Mouse (Mus musculus): ENCODE results near the gene 4931406P16Rik. TPM values are rescaled to one million over a fixed set of nuclear protein-coding genes. Genes with fewer than 3 reads are reported as not detected.

The 4931406P16Rik gene
- polyA plus RNA-seq, 1 experiment from 2014 or later: 40.5 TPM

GRCm38 (mm10) chr7:34272465-34272864 lies 40.9 kb downstream of the 4931406P16Rik start:
- Histone ChIP-seq H3K9me3 (ENCODE audit: control insufficient read depth, low read length) (no peaks in the 10 kb centered on the region), H3K36me3 (ENCODE audit: control insufficient read depth, insufficient read depth, low read length) (0 out of 2 replicates have a peak, but pooled peaks cover 14% of the 10 kb centered on the region), H3K27ac (replicated peaks in 1 of 2; ENCODE audit: control insufficient read depth in 1 of 2, insufficient read depth in 1 of 2, low read depth in 2 of 2, low read length in 2 of 2) (peak overlapping the region in 1 of 2 experiments; percentile 28; a peak in 1 of 4 replicates), H3K27me3 (ENCODE audit: control insufficient read depth, insufficient read depth, low read length) (no peaks in the 10 kb centered on the region), H3K9ac (ENCODE audit: low read length) (no peak overlapping the region), H3K4me1 (ENCODE audit: control insufficient read depth in 2 of 2, insufficient read depth in 2 of 2, low read length in 2 of 2) (peaks cover 2 to 31% of the 10 kb centered on the region in 2 experiments; a peak in 3 of 4 replicates), H3K4me3 (ENCODE audit: control insufficient read depth in 1 of 2, insufficient read depth in 1 of 2, low read depth in 1 of 2, low read length in 2 of 2) (no peak overlapping the region), H3K4me2 (ENCODE audit: low read length) (no peak overlapping the region)
- WGBS: 58% methylated on average over 4 of the region's 4 CpGs
- no peak for ATAC-seq (ENCODE audit: insufficient number of reproducible peaks, insufficient read depth, low FRiP score, low read depth)

- no peak overlapping the region for H3K9ac ChIP-seq (ENCODE audit: low read length)
- no peaks in the 10 kb centered on the region for H3K9me3 ChIP-seq (ENCODE audit: control insufficient read depth, low read length)
- no peak overlapping the region for H3K4me3 ChIP-seq (ENCODE audit: control insufficient read depth in 1 of 2, insufficient read depth in 1 of 2, low read depth in 1 of 2, low read length in 2 of 2)
- H3K27ac ChIP-seq (replicated peaks in 1 of 2; ENCODE audit: control insufficient read depth in 1 of 2, insufficient read depth in 1 of 2, low read depth in 2 of 2, low read length in 2 of 2): peak overlapping the region; percentile 40 to 76
- ATAC-seq (ENCODE audit: insufficient number of reproducible peaks, insufficient read depth, low FRiP score, low read depth): no peak
- H3K4me2 ChIP-seq (ENCODE audit: low read length): no peak overlapping the region
- WGBS: 14% methylated on average over 1 of the region's 1 CpGs
- peaks cover 7% of the 10 kb centered on the region for H3K36me3 ChIP-seq (ENCODE audit: control insufficient read depth, insufficient read depth, low read length)
- peaks cover 9 to 49% of the 10 kb centered on the region in 2 experiments for H3K4me1 ChIP-seq (ENCODE audit: control insufficient read depth in 2 of 2, insufficient read depth in 2 of 2, low read length in 2 of 2)
- no peaks in the 10 kb centered on the region for H3K27me3 ChIP-seq (ENCODE audit: control insufficient read depth, insufficient read depth, low read length)
Observed at GRCm38 (mm10) chr7:34268463-34268862, 44.9 kb downstream of the 4931406P16Rik start.

GRCm38 (mm10) chr7:34266421-34266820 lies 46.9 kb downstream of the 4931406P16Rik start:
- H3K4me2 ChIP-seq (ENCODE audit: low read length): peak overlapping the region; percentile 38

GRCm38 (mm10) chr7:34265876-34266346 lies 47.4 kb downstream of the 4931406P16Rik start:
- H3K9me3 ChIP-seq (ENCODE audit: control insufficient read depth, low read length): no peaks in the 10 kb centered on the region
- peak overlapping the region; percentile 38 for H3K4me2 ChIP-seq (ENCODE audit: low read length)
- H3K27ac ChIP-seq (replicated peaks in 1 of 2; ENCODE audit: control insufficient read depth in 1 of 2, insufficient read depth in 1 of 2, low read depth in 2 of 2, low read length in 2 of 2): peak overlapping the region; percentile 6 to 76; a peak in 3 of 4 replicates
- peaks cover 27% of the 10 kb centered on the region for H3K36me3 ChIP-seq (ENCODE audit: control insufficient read depth, insufficient read depth, low read length)
- H3K9ac ChIP-seq (ENCODE audit: low read length): peak overlapping the region; percentile 46; the same call in 1 of the 2 replicates
- no peaks in the 10 kb centered on the region for H3K27me3 ChIP-seq (ENCODE audit: control insufficient read depth, insufficient read depth, low read length)
- ATAC-seq (ENCODE audit: insufficient number of reproducible peaks, insufficient read depth, low FRiP score, low read depth): no peak; the same call in 1 of the 2 replicates
- H3K4me3 ChIP-seq (ENCODE audit: control insufficient read depth in 1 of 2, insufficient read depth in 1 of 2, low read depth in 1 of 2, low read length in 2 of 2): no peak overlapping the region
- H3K4me1 ChIP-seq (ENCODE audit: control insufficient read depth in 2 of 2, insufficient read depth in 2 of 2, low read length in 2 of 2): peaks cover 9 to 49% of the 10 kb centered on the region in 2 experiments
- 22% methylated on average over 5 of the region's 5 CpGs for WGBS

More at GRCm38 (mm10) chr7:34266421-34266820, 46.9 kb downstream of the 4931406P16Rik start:
- Histone ChIP-seq H3K4me3 (ENCODE audit: control insufficient read depth in 1 of 2, insufficient read depth in 1 of 2, low read depth in 1 of 2, low read length in 2 of 2) (no peak overlapping the region), H3K9me3 (ENCODE audit: control insufficient read depth, low read length) (no peaks in the 10 kb centered on the region), H3K27me3 (ENCODE audit: control insufficient read depth, insufficient read depth, low read length) (no peaks in the 10 kb centered on the region), H3K4me1 (ENCODE audit: control insufficient read depth in 2 of 2, insufficient read depth in 2 of 2, low read length in 2 of 2) (peaks cover 9 to 49% of the 10 kb centered on the region in 2 experiments), H3K27ac (replicated peaks in 1 of 2; ENCODE audit: control insufficient read depth in 1 of 2, insufficient read depth in 1 of 2, low read depth in 2 of 2, low read length in 2 of 2) (peak overlapping the region; percentile 6 to 76), H3K36me3 (ENCODE audit: control insufficient read depth, insufficient read depth, low read length) (peaks cover 23% of the 10 kb centered on the region), H3K9ac (ENCODE audit: low read length) (peak overlapping the region; percentile 46; the same call in 1 of the 2 replicates)
- ATAC-seq (ENCODE audit: insufficient number of reproducible peaks, insufficient read depth, low FRiP score, low read depth): no peak

GRCm38 (mm10) chr7:34263437-34263836 lies 49.9 kb downstream of the 4931406P16Rik start:
- H3K4me2 ChIP-seq (ENCODE audit: low read length): no peak overlapping the region
- ATAC-seq (ENCODE audit: insufficient number of reproducible peaks, insufficient read depth, low FRiP score, low read depth): no peak
- H3K9ac ChIP-seq (ENCODE audit: low read length): no peak overlapping the region
- H3K36me3 ChIP-seq (ENCODE audit: control insufficient read depth, insufficient read depth, low read length): peaks cover 44% of the 10 kb centered on the region
- no peak overlapping the region for H3K4me3 ChIP-seq (ENCODE audit: control insufficient read depth in 1 of 2, insufficient read depth in 1 of 2, low read depth in 1 of 2, low read length in 2 of 2)
- H3K27me3 ChIP-seq (ENCODE audit: control insufficient read depth, insufficient read depth, low read length): no peaks in the 10 kb centered on the region
- peaks cover 8 to 29% of the 10 kb centered on the region in 2 experiments for H3K4me1 ChIP-seq (ENCODE audit: control insufficient read depth in 2 of 2, insufficient read depth in 2 of 2, low read length in 2 of 2)
- 93% methylated on average over 5 of the region's 5 CpGs for WGBS
- no peak overlapping the region for H3K27ac ChIP-seq (replicated peaks in 1 of 2; ENCODE audit: control insufficient read depth in 1 of 2, insufficient read depth in 1 of 2, low read depth in 2 of 2, low read length in 2 of 2)
- H3K9me3 ChIP-seq (ENCODE audit: control insufficient read depth, low read length): no peaks in the 10 kb centered on the region

GRCm38 (mm10) chr7:34258407-34258806 lies 54.9 kb downstream of the 4931406P16Rik start:
- Histone ChIP-seq H3K4me3 (ENCODE audit: control insufficient read depth in 1 of 2, insufficient read depth in 1 of 2, low read depth in 1 of 2, low read length in 2 of 2) (no peak overlapping the region), H3K4me2 (ENCODE audit: low read length) (no peak overlapping the region), H3K36me3 (ENCODE audit: control insufficient read depth, insufficient read depth, low read length) (peaks cover 89% of the 10 kb centered on the region), H3K27me3 (ENCODE audit: control insufficient read depth, insufficient read depth, low read length) (no peaks in the 10 kb centered on the region), H3K9me3 (ENCODE audit: control insufficient read depth, low read length) (no peaks in the 10 kb centered on the region), H3K9ac (ENCODE audit: low read length) (no peak overlapping the region), H3K4me1 (ENCODE audit: control insufficient read depth in 2 of 2, insufficient read depth in 2 of 2, low read length in 2 of 2) (no peaks in the 10 kb centered on the region), H3K27ac (replicated peaks in 1 of 2; ENCODE audit: control insufficient read depth in 1 of 2, insufficient read depth in 1 of 2, low read depth in 2 of 2, low read length in 2 of 2) (no peak overlapping the region)
- WGBS: 74% methylated on average over 1 of the region's 1 CpGs
- ATAC-seq (ENCODE audit: insufficient number of reproducible peaks, insufficient read depth, low FRiP score, low read depth): no peak

GRCm38 (mm10) chr7:34257279-34257678 lies 56.1 kb downstream of the 4931406P16Rik start:
- Histone ChIP-seq H3K27me3 (ENCODE audit: control insufficient read depth, insufficient read depth, low read length) (no peaks in the 10 kb centered on the region), H3K27ac (replicated peaks in 1 of 2; ENCODE audit: control insufficient read depth in 1 of 2, insufficient read depth in 1 of 2, low read depth in 2 of 2, low read length in 2 of 2) (no peak overlapping the region), H3K9me3 (ENCODE audit: control insufficient read depth, low read length) (no peaks in the 10 kb centered on the region), H3K36me3 (ENCODE audit: control insufficient read depth, insufficient read depth, low read length) (peaks cover 90% of the 10 kb centered on the region), H3K4me1 (ENCODE audit: control insufficient read depth in 2 of 2, insufficient read depth in 2 of 2, low read length in 2 of 2) (no peaks in the 10 kb centered on the region), H3K4me3 (ENCODE audit: control insufficient read depth in 1 of 2, insufficient read depth in 1 of 2, low read depth in 1 of 2, low read length in 2 of 2) (no peak overlapping the region), H3K9ac (ENCODE audit: low read length) (no peak overlapping the region), H3K4me2 (ENCODE audit: low read length) (no peak overlapping the region)
- no peak for ATAC-seq (ENCODE audit: insufficient number of reproducible peaks, insufficient read depth, low FRiP score, low read depth)
- WGBS: 66% methylated on average over 9 of the region's 9 CpGs

- Histone ChIP-seq H3K27me3 (ENCODE audit: control insufficient read depth, insufficient read depth, low read length) (no peaks in the 10 kb centered on the region), H3K9me3 (ENCODE audit: control insufficient read depth, low read length) (no peaks in the 10 kb centered on the region), H3K4me1 (ENCODE audit: control insufficient read depth in 2 of 2, insufficient read depth in 2 of 2, low read length in 2 of 2) (no peaks in the 10 kb centered on the region), H3K36me3 (ENCODE audit: control insufficient read depth, insufficient read depth, low read length) (peaks cover 85% of the 10 kb centered on the region), H3K27ac (replicated peaks in 1 of 2; ENCODE audit: control insufficient read depth in 1 of 2, insufficient read depth in 1 of 2, low read depth in 2 of 2, low read length in 2 of 2) (peak overlapping the region; percentile 50 to 52; a peak in 3 of 4 replicates), H3K9ac (ENCODE audit: low read length) (no peak overlapping the region), H3K4me2 (ENCODE audit: low read length) (no peak overlapping the region), H3K4me3 (ENCODE audit: control insufficient read depth in 1 of 2, insufficient read depth in 1 of 2, low read depth in 1 of 2, low read length in 2 of 2) (no peak overlapping the region)
- WGBS: 93% methylated on average over 1 of the region's 1 CpGs
- no peak for ATAC-seq (ENCODE audit: insufficient number of reproducible peaks, insufficient read depth, low FRiP score, low read depth)
Observed at GRCm38 (mm10) chr7:34255916-34256315, 57.4 kb downstream of the 4931406P16Rik start.
